Mouse (Mus musculus): Measurements from ENCODE around the gene Hcn2.
"Not testable (repeated sequence)": the region's sequence is repeated elsewhere in the genome, so short reads cannot be mapped to it uniquely, and the experiment has no call there.

Hcn2 gene

DNA sequence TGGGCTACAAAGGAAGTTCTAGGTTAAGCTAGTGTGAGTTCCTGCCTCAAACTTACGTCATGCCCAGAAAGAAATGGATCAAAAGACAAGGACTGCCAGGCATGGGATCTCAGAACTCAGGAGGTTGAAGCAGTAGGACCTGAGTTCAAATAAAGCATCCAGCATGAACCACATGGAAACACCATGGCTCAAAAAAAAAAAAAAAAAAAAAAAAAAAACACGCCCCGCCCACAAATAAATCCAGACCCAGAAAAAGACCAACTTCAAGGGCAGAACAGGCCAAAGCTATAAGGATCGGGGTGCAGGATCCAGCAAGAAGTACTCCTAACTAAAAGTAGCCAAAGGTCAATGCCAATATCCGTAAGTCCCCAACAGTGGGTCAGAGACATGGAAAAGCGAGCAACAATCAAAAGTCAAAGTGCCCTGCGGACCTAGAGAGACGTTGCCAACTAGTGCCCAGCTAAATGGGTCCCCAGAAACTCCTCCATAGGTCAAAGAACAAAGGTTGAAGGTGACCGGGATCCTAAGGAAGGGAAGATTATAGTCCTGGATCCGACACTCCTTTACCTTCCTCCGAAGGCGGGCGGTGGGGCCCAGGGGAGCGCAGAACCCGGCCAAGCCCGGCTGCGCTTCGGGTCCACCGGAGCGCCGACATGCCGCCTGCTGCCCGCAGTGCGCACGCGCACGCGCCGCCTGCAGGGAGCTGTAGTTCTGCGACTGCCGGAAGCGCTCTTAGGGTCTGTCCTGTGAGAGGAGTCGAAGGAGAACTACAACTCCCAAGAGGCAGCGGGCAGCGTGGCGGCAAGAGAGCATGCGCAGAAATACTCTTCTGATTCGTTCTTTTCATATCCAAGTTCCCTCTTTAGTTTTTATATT is 29.7 kb downstream of the Hcn2 start, which contains the start of gene Polrmt:
Gene Polrmt, minus strand, starts transcription at position 684 of the 876 bp plus-strand sequence.
- peak; percentile 97 to 99 for DNase-seq

DNA sequence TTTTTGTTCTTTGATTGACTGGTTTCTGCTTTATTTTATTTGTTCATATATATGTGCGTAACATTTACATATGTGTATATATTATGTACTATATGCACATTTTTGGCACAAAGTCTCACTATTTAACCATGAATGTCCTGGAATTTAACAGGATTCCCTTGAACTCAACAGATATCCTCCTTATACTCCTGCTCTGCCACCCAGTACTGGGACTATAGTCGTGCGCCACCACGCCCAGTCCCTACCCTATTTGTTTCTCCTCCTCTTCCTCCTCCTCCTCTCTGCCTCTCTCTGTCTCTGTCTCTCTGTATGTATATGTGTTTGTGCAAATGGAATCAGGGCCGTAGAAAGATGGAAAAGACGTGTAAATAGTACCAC is 30.3 kb downstream of the Hcn2 start:
- peak in 1 of 2 experiments; percentile 38 for DNase-seq

DNA sequence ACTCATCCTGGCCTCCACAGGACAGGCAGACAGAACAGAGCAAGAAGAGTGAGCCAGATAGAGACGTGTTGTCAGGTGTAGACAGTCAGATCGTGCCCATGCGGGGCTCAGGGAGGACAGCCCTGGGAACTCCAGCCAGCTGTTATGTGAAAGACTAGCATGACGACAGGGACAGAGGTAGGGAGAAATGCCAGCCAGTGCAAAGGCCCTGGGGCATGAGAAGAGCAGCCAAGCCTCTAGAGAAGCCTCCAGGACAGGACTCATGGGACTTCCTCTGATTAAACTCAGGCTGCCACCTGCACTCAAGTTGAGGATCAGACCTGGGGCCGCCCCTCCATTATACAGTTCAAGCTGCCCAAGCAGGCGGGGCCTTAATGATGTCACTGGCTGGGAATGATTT is 32.1 kb downstream of the Hcn2 start:
- DNase-seq = peak in 1 of 2 experiments; percentile 26

DNA sequence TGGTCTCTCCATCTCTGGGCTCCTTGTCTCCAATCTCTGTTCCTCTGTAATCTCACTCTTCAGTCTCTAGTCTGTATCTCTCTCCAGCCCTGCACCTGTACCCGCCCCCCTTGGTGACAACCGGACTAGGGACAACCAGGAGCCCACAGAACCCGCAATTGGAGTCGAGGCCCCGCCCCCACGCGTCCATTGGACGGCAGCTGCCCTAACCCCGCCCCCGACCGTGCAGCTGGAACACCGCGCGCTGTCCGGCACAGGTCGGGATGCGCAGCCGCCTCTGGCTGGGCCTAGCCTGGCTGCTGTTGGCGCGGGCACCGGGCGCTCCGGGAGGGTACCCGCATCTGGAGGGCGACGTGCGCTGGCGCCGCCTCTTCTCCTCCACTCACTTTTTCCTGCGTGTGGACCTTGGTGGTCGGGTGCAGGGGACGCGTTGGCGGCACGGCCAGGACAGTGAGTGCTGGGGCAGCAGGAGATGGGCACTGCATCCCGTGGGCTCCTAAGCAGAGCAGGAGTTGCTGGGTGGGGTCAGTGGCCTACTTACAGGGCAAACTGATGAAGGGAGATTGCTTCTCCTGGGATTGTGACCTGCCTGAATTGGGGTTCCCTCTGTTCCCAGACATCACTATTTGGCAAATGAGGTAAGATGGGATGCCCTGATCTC is 38.6 kb downstream of the Hcn2 start, which contains the start of gene Fgf22:
Gene Fgf22, plus strand, starts transcription at position 221 of the 661 bp plus-strand sequence.
- peak; percentile 91 to 92 for DNase-seq

DNA sequence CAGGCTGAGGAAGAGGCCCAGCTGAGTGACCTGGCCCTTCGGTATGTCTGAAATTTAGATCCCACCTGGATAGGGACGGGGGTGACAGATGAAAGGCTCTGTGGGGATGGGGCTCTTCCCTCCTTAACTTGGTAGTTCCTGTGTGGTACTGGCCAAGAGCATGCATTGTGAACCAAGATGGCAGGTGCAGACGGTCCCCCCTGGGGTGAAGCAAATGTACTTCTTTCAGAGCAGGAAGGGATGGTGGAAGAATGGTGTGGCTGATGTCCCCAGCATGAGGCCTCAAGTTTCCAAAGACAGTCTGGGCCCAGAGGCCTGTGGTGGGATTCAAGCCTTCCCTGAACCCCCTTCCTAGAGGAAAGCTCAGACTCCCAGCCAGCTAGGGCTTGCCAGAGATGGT is 39.4 kb downstream of the Hcn2 start:
- DNase-seq = no peak

DNA sequence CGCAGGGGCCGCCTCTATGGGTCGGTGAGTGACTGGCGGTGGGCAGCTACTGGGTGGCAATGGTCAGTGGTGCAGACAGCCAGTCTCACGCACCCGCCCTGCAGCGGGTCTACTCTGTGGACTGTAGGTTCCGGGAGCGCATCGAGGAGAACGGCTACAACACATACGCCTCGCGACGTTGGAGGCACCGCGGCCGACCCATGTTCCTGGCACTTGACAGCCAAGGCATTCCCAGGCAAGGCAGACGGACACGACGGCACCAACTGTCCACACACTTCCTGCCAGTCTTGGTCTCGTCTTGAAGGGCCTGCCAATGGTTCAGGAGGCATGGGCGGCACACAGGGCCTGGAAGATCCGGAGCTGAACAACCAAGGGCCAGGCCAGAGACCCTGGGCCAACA is 40.2 kb downstream of the Hcn2 start:
- DNase-seq = peak in 1 of 2 experiments; percentile 33

DNA sequence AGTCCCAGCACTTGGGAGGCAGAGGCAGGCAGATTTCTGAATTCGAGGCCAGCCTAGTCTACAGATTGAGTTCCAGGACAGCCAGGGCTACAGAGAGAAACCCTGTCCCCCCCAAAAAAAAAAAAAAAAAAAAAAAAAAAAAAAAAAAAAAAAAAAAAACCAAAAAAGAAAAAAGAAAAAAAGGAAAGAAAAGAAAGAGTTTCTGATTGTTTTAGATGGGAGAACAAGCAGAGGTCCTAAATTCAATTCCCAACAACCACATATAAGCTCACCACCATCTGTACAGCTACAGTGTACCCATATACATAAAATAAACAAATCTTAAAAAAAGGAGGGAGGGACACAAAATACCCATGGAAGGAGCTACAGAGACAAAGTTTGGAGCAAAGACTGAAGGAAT is 43.2 kb downstream of the Hcn2 start:
- not testable (repeated sequence) for DNase-seq

DNA sequence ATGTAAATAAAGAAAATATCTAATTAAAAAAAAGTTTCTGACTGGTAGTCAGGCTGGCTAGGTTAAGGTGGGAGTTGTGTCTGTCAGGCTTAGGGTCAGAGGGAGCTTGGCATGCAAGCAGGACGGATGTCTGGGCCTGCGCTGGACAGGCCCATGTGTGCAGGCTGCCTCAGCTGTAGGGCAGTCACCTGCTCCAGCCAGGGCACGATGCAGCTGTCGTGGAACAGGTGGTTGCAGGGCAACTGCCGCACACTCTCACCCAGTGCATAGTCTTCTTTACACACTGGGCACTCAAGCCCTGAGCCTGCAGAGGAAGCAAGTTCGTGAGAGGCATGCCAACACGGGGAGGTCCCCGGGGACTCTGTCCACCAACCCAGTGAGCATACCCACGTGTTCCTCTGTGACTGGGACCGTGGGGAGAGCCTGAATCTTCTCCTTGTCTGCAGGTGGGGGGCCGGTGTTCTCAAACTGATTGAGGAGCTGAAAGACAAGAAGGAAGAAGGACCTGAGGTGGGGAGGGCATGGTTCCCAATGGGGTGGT is 44.2 kb downstream of the Hcn2 start:
- DNase-seq = peak in 1 of 2 experiments; percentile 35

DNA sequence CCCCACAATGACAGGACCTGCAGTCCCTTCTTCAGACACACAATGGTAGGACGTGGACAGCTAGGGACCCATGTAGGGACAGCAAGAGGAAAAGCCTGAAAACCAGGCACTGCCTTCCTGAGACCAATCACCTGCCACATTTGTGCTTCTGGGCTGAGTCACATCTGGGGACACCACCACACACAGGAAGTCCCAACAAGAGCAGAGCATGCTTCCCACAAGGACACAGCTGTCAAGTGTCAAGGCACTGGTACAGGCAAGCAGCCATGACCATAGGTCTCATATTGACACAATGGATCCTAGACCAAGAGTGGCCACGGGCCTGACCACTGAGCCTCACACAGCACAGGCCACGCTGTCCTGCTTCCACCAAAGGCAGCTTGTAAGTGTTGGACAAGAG is 46.4 kb downstream of the Hcn2 start:
- DNase-seq = no peak

DNA sequence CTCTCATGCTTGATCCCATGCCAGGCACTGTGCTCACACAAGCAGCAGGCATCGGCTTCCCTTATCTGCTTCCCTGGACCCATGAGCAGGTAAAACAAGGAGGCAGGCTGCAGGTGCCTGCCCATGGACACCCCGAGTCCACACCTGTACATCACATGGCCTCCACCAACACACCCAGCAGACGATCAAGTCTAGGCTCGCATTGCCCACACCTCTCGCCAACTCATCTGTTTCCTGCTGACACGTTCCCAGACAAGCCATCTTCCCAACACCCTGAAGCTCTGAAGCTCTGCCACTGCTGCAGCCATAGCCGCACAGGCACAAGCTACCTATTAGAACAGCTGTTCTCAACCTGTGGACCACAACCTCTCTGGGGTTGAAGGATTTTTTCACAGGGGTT is 47.8 kb downstream of the Hcn2 start:
- no peak for DNase-seq

DNA sequence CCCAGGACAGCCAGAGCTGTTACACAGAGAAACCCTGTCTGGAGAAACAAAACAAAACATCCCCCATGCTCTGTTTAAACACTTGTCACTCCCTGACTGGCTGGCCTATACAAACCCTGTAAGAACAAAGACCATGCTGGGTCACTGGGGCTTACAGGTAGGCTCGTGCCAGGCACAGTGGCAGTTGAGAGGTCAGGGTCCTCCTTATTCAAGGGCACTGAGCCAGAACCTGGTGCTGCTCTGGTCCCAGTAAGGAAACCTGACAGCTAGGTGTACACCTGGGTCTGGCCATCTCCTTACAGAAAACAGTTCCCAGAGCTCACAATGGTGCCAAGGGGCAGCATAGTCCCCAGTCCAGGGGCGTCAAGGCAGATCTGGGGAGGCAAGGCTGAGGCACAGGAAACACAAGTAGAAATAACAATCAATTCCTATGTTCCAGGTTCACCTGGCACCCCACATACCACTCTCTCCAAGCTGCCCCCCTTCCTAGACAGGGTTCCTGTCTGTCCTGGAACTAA is 48.9 kb downstream of the Hcn2 start:
- DNase-seq = peak in 1 of 2 experiments; percentile 70

DNA sequence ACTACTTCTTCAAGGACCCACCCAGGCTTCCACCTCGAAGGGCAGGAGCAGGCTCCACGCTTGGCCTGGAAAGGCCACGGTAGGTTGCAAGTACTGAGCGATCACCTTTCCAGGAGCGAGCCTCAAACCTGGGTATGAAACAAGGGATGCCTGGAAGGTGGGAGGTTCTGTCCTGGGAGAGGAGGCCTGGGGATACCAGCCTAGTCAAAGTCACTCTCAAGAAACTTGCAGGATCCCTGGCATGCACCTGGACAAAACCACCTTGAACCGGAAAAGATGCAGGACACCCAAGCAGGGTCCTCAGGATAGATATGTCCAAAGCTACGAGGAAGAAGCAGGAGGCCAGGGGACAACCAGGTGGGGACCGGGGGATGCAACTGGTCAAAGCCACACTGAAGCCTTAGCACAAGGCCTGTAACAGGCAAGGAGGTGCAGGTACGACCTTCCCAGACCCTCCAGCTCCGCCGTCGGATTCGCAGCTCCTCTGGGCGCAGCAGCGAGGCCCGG is 49.6 kb downstream of the Hcn2 start:
- no peak for DNase-seq

DNA sequence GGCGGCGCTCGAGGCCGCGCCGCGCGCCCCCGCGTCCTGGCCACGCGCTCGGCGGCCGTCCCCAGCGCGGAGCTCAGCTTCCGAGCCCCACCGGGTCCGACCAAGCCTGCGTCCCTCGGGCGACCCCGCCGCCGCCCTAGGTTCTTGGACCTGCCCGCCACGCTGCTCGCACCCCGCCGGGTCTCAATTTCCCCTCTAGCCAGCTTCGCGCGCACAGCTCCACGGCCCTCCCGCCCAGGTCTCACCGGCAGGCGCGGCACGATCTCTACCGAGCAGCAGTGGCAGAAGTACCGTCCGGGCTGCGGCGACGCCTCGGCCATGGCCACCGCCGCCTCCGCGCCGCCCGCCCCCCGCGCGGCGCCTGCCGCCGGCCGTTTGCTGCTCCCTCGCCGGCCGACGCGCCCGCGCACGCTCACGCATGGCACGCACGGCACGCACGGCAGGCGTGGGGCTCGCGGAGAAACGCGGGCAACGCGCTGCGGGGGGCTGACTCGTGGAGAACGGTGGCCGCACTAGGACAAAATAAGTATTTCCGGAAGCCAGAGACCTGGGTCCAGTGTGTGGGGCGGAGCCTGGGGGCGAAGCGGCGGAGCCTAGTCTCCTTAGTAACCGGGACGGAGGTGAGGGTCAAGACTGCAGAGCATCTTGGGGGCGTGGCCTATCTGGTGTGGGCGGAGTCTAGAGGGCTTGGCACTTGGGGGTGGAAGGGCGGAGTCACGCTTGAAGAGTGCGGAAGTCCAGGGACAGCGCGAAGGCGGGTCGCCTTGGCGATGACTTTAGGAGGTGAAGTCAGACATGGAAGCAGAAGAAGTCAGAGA is 50.3 kb downstream of the Hcn2 start, which contains the start of gene Rnf126:
Gene Rnf126, minus strand, starts transcription at position 445 of the 818 bp plus-strand sequence.
- peak; percentile 100 for DNase-seq

DNA sequence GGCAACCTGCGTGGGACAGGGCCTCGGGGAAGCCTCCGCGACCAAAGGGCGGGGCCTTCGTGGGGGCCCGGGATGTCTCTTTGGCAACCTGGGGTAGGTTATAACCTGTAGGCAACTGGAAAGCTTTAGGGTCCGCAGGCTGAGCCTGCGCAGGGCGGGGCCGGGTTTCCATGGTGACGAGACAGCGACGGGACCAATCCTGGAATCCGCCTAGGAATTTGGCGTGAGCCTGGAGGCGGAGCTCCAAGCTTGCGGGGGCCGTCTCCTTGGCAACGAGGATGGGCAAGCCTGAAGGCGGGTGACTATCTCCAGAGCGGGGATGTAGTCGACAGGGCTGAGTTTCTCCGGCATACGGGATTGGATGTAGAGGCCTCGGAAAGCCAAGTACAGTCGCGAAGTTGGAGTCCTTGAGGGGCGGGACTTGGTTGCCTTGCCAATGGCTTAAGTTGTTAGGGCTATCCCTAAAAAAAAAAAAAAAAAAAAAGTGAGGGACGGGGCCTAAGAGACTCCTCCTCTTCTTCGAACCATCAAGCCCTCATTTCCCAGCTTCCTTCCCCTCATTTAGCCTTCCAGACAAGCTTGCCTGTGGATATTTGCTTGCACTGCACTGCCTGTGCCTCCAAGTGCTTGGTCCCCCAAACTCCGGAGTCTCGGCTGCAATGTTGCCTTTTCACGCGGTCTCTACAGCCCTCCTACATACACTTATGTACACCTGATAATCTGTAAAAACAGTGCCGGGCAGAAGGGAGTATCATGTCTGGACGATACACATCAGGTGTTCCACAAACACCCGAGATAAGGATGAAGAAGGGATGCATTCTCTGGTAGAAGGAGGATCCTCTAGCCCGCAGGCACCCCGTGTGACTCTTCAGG is 51.2 kb downstream of the Hcn2 start:
- peak; percentile 95 to 96 for DNase-seq

DNA sequence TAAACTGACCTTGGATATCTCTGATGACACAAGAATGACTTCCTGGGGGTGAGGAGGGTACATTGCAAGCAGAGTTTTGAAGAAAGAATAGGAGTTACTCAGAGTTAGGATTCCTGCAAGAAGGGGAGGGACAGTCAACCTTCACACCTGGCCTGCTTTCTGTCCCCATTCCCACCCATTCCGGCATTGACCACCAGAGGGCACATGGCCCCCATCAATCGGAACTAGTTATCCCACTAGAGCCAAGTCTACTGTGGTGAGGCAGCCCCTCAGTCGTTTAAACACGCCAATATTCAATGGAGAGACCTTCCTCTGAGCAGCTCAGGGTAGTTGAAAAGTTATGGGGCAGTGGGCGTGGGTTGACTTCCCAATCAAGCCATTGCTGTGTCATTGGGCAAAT is 52.0 kb downstream of the Hcn2 start:
- DNase-seq = peak; percentile 80 to 88

DNA sequence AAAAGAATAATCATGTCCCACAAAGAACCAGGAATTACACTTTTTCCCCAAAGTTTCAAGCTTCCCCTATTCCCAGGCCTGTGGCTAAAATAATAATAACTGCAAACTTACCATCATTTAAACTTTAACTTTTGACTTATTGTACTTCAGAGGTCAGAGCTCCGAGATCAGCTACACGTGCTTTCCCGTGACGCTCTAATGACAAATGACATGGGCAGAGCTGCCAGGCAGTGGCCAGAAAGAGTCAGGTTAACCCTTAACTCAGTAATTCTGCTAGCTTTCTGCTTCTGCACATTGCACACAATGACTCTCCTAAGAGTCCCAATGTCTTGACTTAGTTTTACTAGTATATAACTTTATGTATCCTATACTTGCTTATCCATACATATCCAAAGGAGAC is 52.9 kb downstream of the Hcn2 start:
- DNase-seq = peak; percentile 71 to 83

DNA sequence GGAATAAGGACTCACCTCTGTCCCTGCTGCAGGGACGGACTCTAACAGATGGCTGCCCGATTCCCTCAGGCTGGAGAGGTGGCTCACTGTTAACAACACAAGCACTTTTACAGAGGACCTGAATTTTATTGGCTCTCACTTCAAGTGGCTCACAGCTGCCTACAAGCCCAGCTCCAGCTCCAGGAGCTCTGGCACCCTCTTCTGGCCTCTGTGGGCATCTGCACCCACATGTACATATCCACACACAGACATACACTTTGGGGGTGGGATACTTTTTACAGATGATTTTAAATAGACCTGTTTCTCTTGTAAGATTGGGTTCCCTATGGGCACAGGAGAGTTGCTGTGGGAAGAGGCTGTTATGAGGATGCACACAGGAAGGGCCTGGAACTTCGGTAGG is 55.9 kb downstream of the Hcn2 start:
- no peak for DNase-seq

DNA sequence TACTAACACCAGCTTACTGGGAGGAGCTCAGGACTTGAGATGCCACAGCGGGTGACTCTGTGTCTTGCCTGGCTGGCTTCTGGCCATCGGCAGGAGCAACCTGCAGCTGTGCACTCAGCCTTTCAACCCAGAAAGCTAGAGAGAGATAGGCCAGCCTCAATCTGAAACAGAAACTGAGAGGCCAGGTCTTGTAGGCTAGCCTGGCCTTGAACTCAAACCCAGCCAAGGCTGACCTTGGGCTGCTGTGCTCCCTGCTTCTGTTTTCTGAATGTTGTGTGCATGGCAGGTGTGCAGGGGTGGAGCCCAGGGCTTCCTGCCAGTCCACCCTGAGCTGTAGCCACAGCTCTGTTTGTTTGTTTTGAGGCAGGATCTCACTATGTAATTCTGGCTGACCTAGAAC is 56.8 kb downstream of the Hcn2 start:
- DNase-seq = no peak

DNA sequence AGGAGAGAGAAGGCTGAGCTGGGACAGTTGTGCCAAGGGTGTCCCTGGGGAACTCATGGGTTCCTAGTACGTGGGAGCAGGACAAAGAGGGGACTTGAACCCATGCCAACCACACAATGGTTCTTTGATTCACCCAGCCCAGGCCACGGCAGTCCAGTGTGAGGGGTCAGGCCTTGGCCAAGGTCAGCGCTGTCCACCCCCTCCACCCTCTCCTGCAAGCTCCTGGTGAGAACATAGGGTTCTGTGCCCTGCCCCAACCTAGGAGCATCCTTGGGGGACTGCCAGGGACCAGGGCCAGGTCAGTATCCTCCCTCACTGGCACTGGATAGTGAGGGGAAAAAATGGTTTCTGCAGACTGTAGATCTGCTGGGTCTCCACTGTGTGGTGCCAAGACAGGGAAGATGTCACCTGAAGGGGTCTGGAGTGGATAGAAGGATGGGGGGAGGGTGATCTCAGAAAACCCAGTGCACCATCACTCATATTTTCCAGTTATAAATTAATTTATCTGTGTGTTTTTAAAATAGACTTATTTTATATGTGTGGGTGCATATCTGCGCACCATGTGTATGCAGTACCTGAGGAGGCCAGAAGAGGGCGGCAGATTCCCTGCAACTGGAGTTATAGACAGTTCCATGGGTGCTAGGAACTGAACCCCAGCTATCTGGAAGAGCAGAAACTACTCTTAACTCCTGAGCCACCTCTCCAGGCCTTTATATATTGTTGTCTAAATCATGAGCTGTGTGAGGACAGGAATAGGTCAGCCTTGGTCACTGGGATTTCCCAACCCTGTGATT is 58.2 kb downstream of the Hcn2 start:
- peak in 1 of 2 experiments; percentile 49 for DNase-seq

DNA sequence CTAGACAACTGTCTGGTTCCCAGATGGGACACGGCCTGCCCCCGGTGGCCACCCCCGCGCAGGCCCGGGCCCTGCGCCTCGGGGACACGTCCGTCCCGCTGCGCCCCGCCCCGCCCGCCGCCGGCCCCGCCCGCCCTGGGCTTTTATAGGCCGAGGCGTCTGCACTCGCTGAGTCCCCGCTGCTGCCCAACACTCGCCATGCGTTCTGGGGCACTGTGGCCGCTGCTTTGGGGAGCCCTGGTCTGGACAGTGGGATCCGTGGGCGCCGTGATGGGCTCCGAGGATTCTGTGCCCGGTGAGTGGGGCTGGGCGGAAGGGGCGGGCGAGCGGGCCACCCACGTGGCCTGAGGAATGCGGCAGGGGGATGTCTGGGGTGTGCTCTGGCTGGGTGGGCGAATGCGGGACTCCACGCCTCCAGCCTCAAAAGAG is 60.7 kb downstream of the Hcn2 start, which contains the start of gene Fstl3:
Gene Fstl3, plus strand, starts transcription at position 170 of the 429 bp plus-strand sequence.
- DNase-seq = no peak

All from kidney, postnatal 25 days (tissue).